Mouse (Mus musculus) ovary, postnatal 10 days (tissue): Measurements from ENCODE around the gene Kdm7a.
A peak's percentile ranks its signal among the peaks of the same experiment; 100 is the strongest.

ENCODE experiments used
- DNase-seq: peaks from one replicate; pipeline ENCODE4 v3.0.0; 2022; ENCODE audit warnings: low spot score

Gene Kdm7a

GRCm38 (mm10) chr6:39205650-39206580 is 674 bp downstream of the Kdm7a start:
- peak; percentile 39 for DNase-seq

DNA sequence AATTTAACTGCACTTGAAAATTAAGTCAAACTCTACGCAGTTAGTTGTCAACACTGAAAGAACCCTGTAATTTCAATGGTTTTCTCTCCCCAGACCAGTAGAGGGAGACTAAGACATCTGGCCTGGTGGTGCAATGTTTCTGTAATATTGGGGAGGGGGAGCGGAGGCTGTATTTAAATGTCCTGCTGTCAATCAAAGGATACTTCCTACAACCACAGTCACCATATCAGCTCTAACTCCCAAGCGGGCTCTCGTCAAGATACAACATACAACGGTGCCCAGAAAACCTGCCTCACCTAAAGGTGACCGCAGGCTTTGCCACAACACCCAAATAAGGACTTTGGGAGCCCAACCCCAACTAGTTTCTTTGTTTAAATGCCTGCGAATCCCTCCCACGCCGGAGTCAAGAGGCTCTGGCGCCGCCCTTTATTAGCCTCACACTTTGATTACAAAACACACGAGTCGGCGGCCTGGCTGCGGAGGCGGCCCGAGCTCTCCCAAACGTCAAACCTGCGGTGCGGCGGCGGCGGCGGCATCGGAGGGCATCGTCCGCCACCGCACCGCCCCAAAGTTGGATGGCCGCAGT is 1.4 kb downstream of the Kdm7a start:
- DNase-seq: peak; percentile 50

DNA sequence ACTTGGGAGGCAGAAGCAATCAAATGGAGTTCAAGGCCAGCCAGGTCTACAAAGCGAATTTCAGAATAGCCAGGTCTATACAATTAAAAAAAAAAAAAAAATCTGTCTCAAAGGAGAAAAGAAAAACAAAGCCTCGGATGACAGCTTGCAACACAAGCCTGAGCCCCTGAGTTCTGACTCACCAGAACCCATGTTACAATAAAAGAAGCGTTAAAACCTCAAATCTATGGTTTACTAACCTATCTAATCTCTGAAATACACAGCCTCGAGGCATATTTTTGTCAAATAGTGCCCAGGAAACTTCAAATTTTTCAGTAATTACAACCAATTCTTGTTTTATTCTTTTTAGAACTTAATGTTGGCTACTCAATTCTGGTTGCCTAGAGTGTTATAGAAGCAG is 2.1 kb downstream of the Kdm7a start:
- no peak for DNase-seq

- DNase-seq: no peak
Measured at GRCm38 (mm10) chr6:39203236-39203635, 3.4 kb downstream of the Kdm7a start.

DNA sequence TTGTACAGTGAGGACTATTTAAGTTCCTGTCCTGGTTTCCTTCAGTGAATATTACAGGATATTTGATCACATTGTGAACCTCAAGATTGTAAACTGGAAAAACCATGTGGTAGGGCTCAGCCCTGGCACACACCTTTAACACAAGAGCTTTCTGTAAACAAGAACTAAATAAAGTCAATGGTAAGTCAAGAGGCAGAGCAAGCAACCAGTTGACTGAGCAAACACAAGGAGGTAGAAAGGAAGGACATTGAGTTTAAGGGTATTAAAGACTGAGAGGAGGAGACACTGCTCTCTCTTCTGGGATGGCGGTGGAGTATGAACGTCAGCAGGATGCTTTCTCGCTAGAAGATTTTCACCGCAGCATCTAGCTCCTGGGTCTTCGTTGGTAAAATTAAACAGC is 13.6 kb downstream of the Kdm7a start:
- DNase-seq: no peak

DNA sequence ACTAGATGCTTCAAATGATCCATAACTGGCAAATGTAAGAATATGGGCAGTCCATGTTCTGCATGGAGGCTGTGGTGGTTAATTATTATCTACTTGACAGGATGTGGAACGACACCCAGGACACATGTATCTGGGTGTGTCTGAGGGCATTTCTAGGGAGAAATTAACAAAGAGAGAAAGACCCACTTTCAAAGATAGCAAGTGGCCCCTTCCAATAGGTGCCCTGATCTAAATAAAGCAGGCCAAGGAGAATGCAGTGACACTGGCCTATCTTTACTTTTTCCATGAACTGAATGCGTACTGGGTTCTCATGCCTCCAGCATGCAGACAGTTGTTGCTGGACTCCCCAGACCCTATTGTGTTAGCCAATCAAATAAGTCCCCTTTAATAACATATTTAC is 15.1 kb downstream of the Kdm7a start:
- DNase-seq: no peak

DNA sequence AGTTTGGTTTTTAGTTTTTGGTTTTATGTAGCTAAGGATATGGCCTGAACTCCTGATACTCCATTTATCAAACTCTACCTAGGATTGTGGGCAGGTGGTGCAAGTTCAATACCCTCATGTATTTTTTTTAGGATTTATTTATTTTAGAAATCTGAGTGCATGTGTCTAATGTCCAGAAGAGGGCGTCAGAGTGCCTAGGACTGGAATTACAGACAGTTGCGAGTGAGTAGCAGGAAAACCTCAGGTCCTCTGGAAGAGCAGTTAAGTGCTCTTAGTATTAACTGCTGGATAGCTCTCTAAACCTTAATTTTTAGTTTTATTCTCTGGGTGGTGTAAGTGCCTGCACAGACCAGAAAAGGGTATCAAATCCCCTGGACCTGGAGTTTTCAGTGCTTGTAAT is 19.4 kb downstream of the Kdm7a start:
- DNase-seq: no peak

GRCm38 (mm10) chr6:39169089-39169488 is 37.5 kb downstream of the Kdm7a start:
- DNase-seq: no peak

- DNase-seq: no peak
Measured at GRCm38 (mm10) chr6:39164891-39165290, 41.7 kb downstream of the Kdm7a start.

GRCm38 (mm10) chr6:39161975-39162374 is 44.6 kb downstream of the Kdm7a start:
- DNase-seq: no peak

GRCm38 (mm10) chr6:39146041-39146440 is 60.5 kb downstream of the Kdm7a start:
- no peak for DNase-seq

GRCm38 (mm10) chr6:39132556-39132955 is 74.0 kb downstream of the Kdm7a start:
- DNase-seq: no peak

DNA sequence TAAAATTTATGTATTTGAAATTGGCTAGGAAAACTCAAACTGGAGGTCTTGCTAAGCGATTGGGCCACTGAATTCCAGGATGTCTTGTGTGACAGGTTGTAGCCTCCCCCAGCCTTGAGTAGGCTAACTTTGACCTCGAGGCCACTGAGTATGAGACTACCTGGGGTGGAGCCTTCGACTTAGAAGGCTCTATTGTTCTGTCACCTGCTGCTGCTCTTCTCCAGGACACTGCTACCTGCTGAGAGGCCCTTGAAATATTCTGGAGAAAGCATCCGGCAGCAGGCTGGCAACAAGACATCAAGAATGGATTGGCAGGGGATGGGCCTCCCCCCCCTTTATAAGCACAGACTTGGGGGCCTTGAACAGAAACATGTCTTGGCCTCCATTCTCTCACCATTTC is 75.1 kb downstream of the Kdm7a start:
- DNase-seq: no peak

- DNase-seq: no peak
Measured at GRCm38 (mm10) chr6:39124719-39125118, 81.9 kb downstream of the Kdm7a start.

- no peak for DNase-seq
Measured at GRCm38 (mm10) chr6:39120685-39121084, 85.9 kb downstream of the Kdm7a start.

DNA sequence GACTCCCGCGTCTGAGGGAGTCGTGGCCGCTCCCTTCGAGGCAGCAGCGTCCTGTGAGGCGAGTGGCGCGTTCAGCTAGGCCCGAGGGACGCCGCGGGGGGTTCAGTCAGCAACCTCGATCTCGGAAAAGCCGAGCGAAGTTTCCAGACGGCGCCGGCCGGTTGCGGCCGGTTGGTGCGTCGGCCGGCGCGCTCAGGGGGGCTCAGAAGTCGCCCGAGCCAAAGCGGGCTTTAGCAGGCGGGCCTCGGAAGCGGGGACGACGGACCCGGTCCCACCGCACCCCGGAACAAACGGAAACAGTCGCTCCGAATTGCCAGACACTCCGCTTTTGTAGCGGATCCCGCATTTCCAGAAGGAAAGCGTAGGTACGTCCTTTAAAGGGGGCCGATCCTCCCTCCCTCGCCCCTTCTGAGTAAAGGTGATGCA is 88.1 kb downstream of the Kdm7a start:
- no peak for DNase-seq

DNA sequence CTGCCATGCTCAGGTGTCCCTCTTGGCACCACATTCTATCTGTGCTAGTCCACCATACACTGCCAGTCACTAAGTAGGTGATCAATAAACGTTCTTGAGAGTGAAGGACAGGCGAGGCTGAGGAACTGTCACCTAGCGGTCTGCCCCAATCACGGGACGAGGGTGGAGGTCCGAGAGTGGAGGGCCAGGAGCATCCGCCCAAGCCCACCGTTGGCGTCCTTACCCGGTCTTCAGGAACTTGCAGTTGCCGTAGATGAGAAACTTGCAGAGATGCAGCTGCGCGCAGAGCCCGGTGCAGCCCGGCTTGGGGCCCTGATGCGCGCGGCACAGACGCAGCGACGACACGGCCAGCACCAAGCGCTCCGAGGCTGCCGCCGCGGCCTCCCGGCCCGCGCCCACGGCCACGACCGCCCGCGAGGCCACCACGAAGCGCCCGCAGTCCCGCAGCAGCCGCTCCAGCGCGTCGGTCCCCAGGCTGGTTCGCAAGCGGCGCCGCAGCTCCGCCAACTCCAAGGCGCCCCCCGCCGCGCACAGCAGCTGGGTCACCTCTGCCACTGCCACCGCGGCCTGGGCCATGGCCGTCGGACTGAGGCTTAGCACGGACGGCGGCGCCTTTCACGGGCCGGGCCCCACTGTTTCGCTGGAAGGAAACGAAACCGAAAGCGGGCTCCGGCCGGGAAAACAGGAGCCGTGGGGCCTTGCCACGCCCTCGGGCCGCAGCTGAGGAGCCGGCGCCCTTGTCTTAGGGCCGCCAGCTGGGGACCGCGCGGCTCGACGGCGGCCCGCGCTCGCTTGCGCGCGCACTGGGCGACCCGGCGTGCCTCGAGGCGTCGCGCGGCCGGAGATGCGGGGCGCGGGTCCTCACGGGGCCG is 88.8 kb downstream of the Kdm7a start, which contains the start of gene Parp12:
Parp12 (minus strand) TSS at position 766 of the 872 bp plus-strand sequence.
- DNase-seq: peak; percentile 60

GRCm38 (mm10) chr6:39115438-39115837 is 91.2 kb downstream of the Kdm7a start:
- DNase-seq: no peak

DNA sequence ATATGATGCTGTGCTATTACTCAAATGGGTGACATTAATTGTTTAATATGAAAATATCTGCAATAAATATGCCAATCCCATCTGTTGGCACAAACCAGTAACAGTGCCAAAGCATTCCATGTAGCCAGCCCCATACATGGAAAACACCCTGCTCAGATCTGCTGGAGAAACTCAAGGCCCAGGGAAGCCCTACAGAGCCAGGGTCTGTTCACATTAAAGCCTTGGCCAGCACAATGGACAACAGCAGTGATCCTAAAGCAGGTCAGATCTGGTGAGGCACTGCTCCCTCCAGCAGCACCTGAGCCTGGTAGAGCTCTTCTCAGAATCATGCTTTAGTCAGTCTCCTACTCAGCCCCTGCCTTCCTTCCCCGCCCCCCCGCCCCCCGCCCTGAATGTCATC is 93.4 kb downstream of the Kdm7a start:
- DNase-seq: no peak

- no peak for DNase-seq
Measured at GRCm38 (mm10) chr6:39112701-39113100, 93.9 kb downstream of the Kdm7a start.

- DNase-seq: no peak
Measured at GRCm38 (mm10) chr6:39106812-39107211, 99.8 kb downstream of the Kdm7a start.

DNA sequence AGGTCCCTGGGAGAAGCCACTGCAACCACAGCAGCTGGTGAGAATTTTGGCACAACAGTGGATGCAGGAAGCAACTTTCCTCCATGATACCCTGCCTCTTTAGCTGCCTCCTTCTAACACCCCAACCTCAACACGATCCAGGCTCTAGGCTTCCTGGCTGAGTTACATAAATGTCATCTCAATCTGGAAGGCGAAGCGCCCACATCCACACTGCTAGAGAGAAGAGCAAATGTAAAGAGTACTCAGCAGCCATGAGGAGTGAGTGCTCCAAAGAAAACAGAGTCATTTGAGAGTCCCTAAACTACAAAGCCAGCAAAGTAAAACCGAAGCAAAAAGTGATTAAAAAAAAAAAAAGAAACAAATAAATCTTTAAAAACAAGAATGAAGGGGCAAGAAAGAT is 102.0 kb downstream of the Kdm7a start:
- no peak for DNase-seq
